Mouse (Mus musculus) limb, embryonic 14.5 days (tissue): ENCODE data around the gene Pafah2. TPM values are rescaled to one million over a fixed set of nuclear protein-coding genes. Genes with fewer than 3 reads are reported as not detected.

Experiments
- ATAC-seq: fragments of 200-750 bp; cut with Nextera tagmentation; 2 replicates; pipeline ENCODE4 v1.8.0; 2017; ENCODE audit warnings: low read depth, moderate number of reproducible peaks, moderate TSS enrichment; ENCODE audit not compliant: low FRiP score
- DNase-seq: peaks from one replicate; pipeline ENCODE4 v3.0.0-alpha.2; 2015; ENCODE audit warnings: low spot score
- H3K27ac ChIP-seq: fragments of 300-500 bp; sonication (generic); replicated peaks from 2 replicates; pipeline ENCODE4 v1.5.1; 2014; ENCODE audit warnings: low read depth, mild to moderate bottlenecking, low read length, moderate library complexity, mixed read lengths
- H3K27me3 ChIP-seq: fragments of 300-500 bp; sonication (generic); 2 replicates; pipeline ENCODE4 v1.6.1; 2014; ENCODE audit warnings: low read length, mixed read lengths; ENCODE audit not compliant: control insufficient read depth, insufficient read depth
- H3K36me3 ChIP-seq: fragments of 300-500 bp; sonication (generic); 2 replicates; pipeline ENCODE4 v1.6.1; 2014; ENCODE audit warnings: mild to moderate bottlenecking, low read length, moderate library complexity, mixed read lengths; ENCODE audit not compliant: control insufficient read depth, insufficient read depth
- H3K4me1 ChIP-seq: fragments of 300-500 bp; sonication (generic); 2 replicates; pipeline ENCODE4 v1.6.1; 2014; ENCODE audit warnings: antibody characterized with exemption, low read length, mixed read lengths; ENCODE audit not compliant: control insufficient read depth, insufficient read depth
- H3K4me2 ChIP-seq: fragments of 300-500 bp; sonication (generic); replicated peaks from 2 replicates; pipeline ENCODE4 v1.6.1; 2014; ENCODE audit warnings: low read depth, mild to moderate bottlenecking, low read length, moderate library complexity; ENCODE audit not compliant: severe bottlenecking
- H3K4me3 ChIP-seq: fragments of 300-500 bp; sonication (generic); replicated peaks from 2 replicates; pipeline ENCODE4 v1.5.1; 2014; ENCODE audit warnings: low read length
- H3K9ac ChIP-seq: fragments of 300-500 bp; sonication (generic); 2 replicates; pipeline ENCODE4 v1.6.1; 2014; ENCODE audit warnings: mild to moderate bottlenecking, low read depth, low read length, moderate library complexity; ENCODE audit not compliant: severe bottlenecking
- H3K9me3 ChIP-seq: fragments of 300-500 bp; sonication (generic); 2 replicates; pipeline ENCODE4 v1.6.1; 2016; ENCODE audit warnings: low read length; ENCODE audit not compliant: control insufficient read depth
- POLR2A ChIP-seq: fragments of 200-500 bp; IDR thresholded peaks from 2 replicates; pipeline ENCODE4 v1.8.0; 2012; ENCODE audit warnings: inconsistent platforms, mild to moderate bottlenecking, moderate library complexity, borderline replicate concordance; ENCODE audit not compliant: insufficient read depth, insufficient read length; ENCODE audit errors: extremely low read depth
- WGBS: fragments of 180-500 bp; shearing (Covaris S2); extraction: QIAGEN DNeasy Blood & Tissue Kit; methylation state at CpG from one replicate; pipeline ENCODE4 v1.1.7; 2014; 5-methylcytosine and 5-hydroxymethylcytosine counted together
- polyA plus RNA-seq, 2 experiments: library from polyadenylated mRNA; depleted of rRNA in 1 of 2; stranded (reverse) in 1 of 2; unstranded in 1 of 2; fragments of >200 nt; fragmentation: Nextera tagmentation in 1 of 2; extraction: Ambion mirVana in 1 of 2; gene quantifications; 2 replicates each; pipeline versions ENCODE4 v1.2.1 to v1.2.3; 2012 to 2014

The Pafah2 gene
- polyA plus RNA-seq, 2 experiments, result 14.3 to 25.9 TPM

- TF ChIP-seq POLR2A, result no peak
- H3K4me3 ChIP-seq, result no peak overlapping the region
- H3K9ac ChIP-seq, result no peak overlapping the region
- H3K4me1 ChIP-seq, result no peaks in the 10 kb centered on the region; the same call in 1 of the 2 replicates
- no peak overlapping the region for H3K27ac ChIP-seq
- H3K36me3 ChIP-seq, result no peaks in the 10 kb centered on the region
- no peak for DNase-seq
- H3K4me2 ChIP-seq, result no peak overlapping the region
- WGBS, result 71% methylated on average over 9 of the region's 9 CpGs
- no peaks in the 10 kb centered on the region for H3K9me3 ChIP-seq
- 0 out of 2 replicates have a peak, but pooled peaks cover 5% of the 10 kb centered on the region for H3K27me3 ChIP-seq
- ATAC-seq, result no peak
Measured at GRCm38 (mm10) chr4:134362124-134362523, 34.0 kb upstream of the Pafah2 start.

- 24% methylated on average over 9 of the region's 9 CpGs for WGBS
- no peaks in the 10 kb centered on the region for H3K9me3 ChIP-seq
- no peak overlapping the region for H3K4me2 ChIP-seq
- 0 out of 2 replicates have a peak, but pooled peaks cover under 1% of the 10 kb centered on the region for H3K27me3 ChIP-seq
- no peaks in the 10 kb centered on the region for H3K4me1 ChIP-seq
- no peak overlapping the region for H3K9ac ChIP-seq
- no peak overlapping the region for H3K4me3 ChIP-seq
- TF ChIP-seq POLR2A, result no peak
- ATAC-seq (no peak), DNase-seq (no peak)
- no peaks in the 10 kb centered on the region for H3K36me3 ChIP-seq
- no peak overlapping the region for H3K27ac ChIP-seq
Measured at GRCm38 (mm10) chr4:134362586-134362985, 33.5 kb upstream of the Pafah2 start.

GRCm38 (mm10) chr4:134365280-134365679, 30.8 kb upstream of the Pafah2 start:
- Histone ChIP-seq H3K4me2 (0 out of 2 replicates have a peak overlapping the region, but pooled peaks have one; percentile 7), H3K4me1 (peaks cover 2% of the 10 kb centered on the region; the same call in 1 of the 2 replicates), H3K9me3 (no peaks in the 10 kb centered on the region), H3K27me3 (peaks cover 10% of the 10 kb centered on the region; the same call in 1 of the 2 replicates), H3K27ac (peak overlapping the region; percentile 76), H3K9ac (0 out of 2 replicates have a peak overlapping the region, but pooled peaks have one; percentile 16), H3K36me3 (no peaks in the 10 kb centered on the region), H3K4me3 (no peak overlapping the region)
- WGBS, result 21% methylated on average over 5 of the region's 5 CpGs
- DNase-seq (no peak), ATAC-seq (peak; percentile 19)
- no peak for TF ChIP-seq POLR2A

- H3K9ac ChIP-seq, result peak overlapping the region; percentile 48; the same call in 1 of the 2 replicates
- no peak for TF ChIP-seq POLR2A
- ATAC-seq, result no peak
- H3K4me1 ChIP-seq, result peaks cover 15% of the 10 kb centered on the region
- H3K27me3 ChIP-seq, result peaks cover 31% of the 10 kb centered on the region
- peak overlapping the region; percentile 86 for H3K4me2 ChIP-seq
- no peak for DNase-seq
- no peak overlapping the region for H3K27ac ChIP-seq
- 4% methylated on average over 18 of the region's 18 CpGs for WGBS
- no peaks in the 10 kb centered on the region for H3K36me3 ChIP-seq
- no peaks in the 10 kb centered on the region for H3K9me3 ChIP-seq
- peak overlapping the region; percentile 49 for H3K4me3 ChIP-seq
Measured at GRCm38 (mm10) chr4:134370649-134371221, 25.4 kb upstream of the Pafah2 start.

GRCm38 (mm10) chr4:134371316-134371855, 24.7 kb upstream of the Pafah2 start:
- H3K4me1 ChIP-seq, result peaks cover 15% of the 10 kb centered on the region
- peak overlapping the region; percentile 49 for H3K4me3 ChIP-seq
- H3K27me3 ChIP-seq, result peaks cover 31% of the 10 kb centered on the region
- DNase-seq (no peak), ATAC-seq (no peak)
- H3K9me3 ChIP-seq, result no peaks in the 10 kb centered on the region
- no peak overlapping the region for H3K27ac ChIP-seq
- no peak for TF ChIP-seq POLR2A
- H3K36me3 ChIP-seq, result no peaks in the 10 kb centered on the region
- WGBS, result under 1% methylated on average over 17 of the region's 17 CpGs
- peak overlapping the region; percentile 48; the same call in 1 of the 2 replicates for H3K9ac ChIP-seq
- peak overlapping the region; percentile 86 for H3K4me2 ChIP-seq
